Mouse (Mus musculus) liver, adult 2 months (tissue): ENCODE data around the gene Rae1.

Source experiments
- CTCF ChIP-seq: fragments of 200-500 bp; IDR thresholded peaks from 2 replicates; pipeline ENCODE4 v1.5.1; 2011; ENCODE audit warnings: low read depth, low read length, control low read depth
- POLR2A ChIP-seq: fragments of 200-500 bp; IDR thresholded peaks from 2 replicates; pipeline ENCODE4 v1.6.1; 2011; ENCODE audit warnings: low read length, control low read depth; ENCODE audit not compliant: insufficient read depth; ENCODE audit errors: extremely low read depth

- no peak for TF ChIP-seq CTCF
- TF ChIP-seq POLR2A: no peak
Measured at GRCm38 (mm10) chr2:173026688-173027131, 26.8 kb downstream of the Rae1 start.
